Mouse (Mus musculus) lung, postnatal 25 days (tissue): Measurements from ENCODE around the gene Slc25a22.
A peak's percentile ranks its signal among the peaks of the same experiment; 100 is the strongest.
"Not testable (repeated sequence)": the region's sequence is repeated elsewhere in the genome, so short reads cannot be mapped to it uniquely, and the experiment has no call there.

Source experiments
- DNase-seq: peaks from one replicate; pipeline ENCODE4 v3.0.0; 2022; ENCODE audit warnings: low spot score

The Slc25a22 gene

GRCm38 (mm10) chr7:141457986-141458660, 20.4 kb upstream of the Slc25a22 start:
- no peak for DNase-seq

- DNase-seq, result no peak
These were observed 19.5 kb upstream of the Slc25a22 start for GRCm38 (mm10) chr7:141457236-141457635.

- DNase-seq, result peak; percentile 72
These were observed 19.0 kb upstream of the Slc25a22 start for GRCm38 (mm10) chr7:141456739-141457138.

GRCm38 (mm10) chr7:141455610-141456314, 18.1 kb upstream of the Slc25a22 start:
- DNase-seq, result peak; percentile 91

- peak; percentile 97 for DNase-seq
These were observed 17.4 kb upstream of the Slc25a22 start, which contains the start of gene Pnpla2 for GRCm38 (mm10) chr7:141454967-141455551. Pnpla2 (plus strand) TSS chr7:141455198.

GRCm38 (mm10) chr7:141453636-141454035, 15.9 kb upstream of the Slc25a22 start:
- no peak for DNase-seq

GRCm38 (mm10) chr7:141451928-141452327, 14.2 kb upstream of the Slc25a22 start:
- no peak for DNase-seq

- DNase-seq, result peak; percentile 95
These were observed 9.7 kb upstream of the Slc25a22 start, which contains the start of gene Rplp2 for GRCm38 (mm10) chr7:141447110-141447991. Rplp2 (plus strand) TSS chr7:141447370.

- not testable (repeated sequence) for DNase-seq
These were observed 8.7 kb upstream of the Slc25a22 start for GRCm38 (mm10) chr7:141446374-141446773.

GRCm38 (mm10) chr7:141443828-141444237, 6.1 kb upstream of the Slc25a22 start, which contains the start of gene Pidd1:
Pidd1 (minus strand) TSS chr7:141444025.
- no peak for DNase-seq

- DNase-seq, result no peak
These were observed 5.6 kb upstream of the Slc25a22 start for GRCm38 (mm10) chr7:141443081-141443821.

GRCm38 (mm10) chr7:141442199-141442598, 4.5 kb upstream of the Slc25a22 start:
- DNase-seq, result no peak

GRCm38 (mm10) chr7:141441460-141441859, 3.8 kb upstream of the Slc25a22 start:
- no peak for DNase-seq

- DNase-seq, result no peak
These were observed 2.9 kb upstream of the Slc25a22 start for GRCm38 (mm10) chr7:141440613-141441012.

GRCm38 (mm10) chr7:141439811-141440210, 2.1 kb upstream of the Slc25a22 start:
- DNase-seq, result no peak

- no peak for DNase-seq
These were observed 1.5 kb upstream of the Slc25a22 start for GRCm38 (mm10) chr7:141439140-141439679.

- DNase-seq, result no peak
These were observed 693 bp upstream of the Slc25a22 start for GRCm38 (mm10) chr7:141438201-141438968.

- no peak for DNase-seq
These were observed 1.2 kb downstream of the Slc25a22 start for GRCm38 (mm10) chr7:141436523-141436892.

- no peak for DNase-seq
These were observed 1.7 kb downstream of the Slc25a22 start for GRCm38 (mm10) chr7:141435856-141436522.
